Mouse (Mus musculus) heart, embryonic 12.5 days (tissue): ENCODE data around the gene Ddx19a. TPM values are rescaled to one million over a fixed set of nuclear protein-coding genes. Genes with fewer than 3 reads are reported as not detected.
A peak's percentile ranks its signal among the peaks of the same experiment; 100 is the strongest.
"Not testable (repeated sequence)": the region's sequence is repeated elsewhere in the genome, so short reads cannot be mapped to it uniquely, and the experiment has no call there.

Experiments
- ATAC-seq: fragments of 200-750 bp; cut with Nextera tagmentation; 2 replicates; pipeline ENCODE4 v1.8.0; 2017; ENCODE audit warnings: moderate TSS enrichment, moderate library complexity; ENCODE audit not compliant: insufficient number of reproducible peaks, low FRiP score
- H3K27ac ChIP-seq: fragments of 300-500 bp; sonication (generic); 2 replicates; pipeline ENCODE4 v1.5.1; 2016; ENCODE audit warnings: mild to moderate bottlenecking, moderate library complexity; ENCODE audit not compliant: poor library complexity, severe bottlenecking
- H3K27me3 ChIP-seq: fragments of 300-500 bp; sonication (generic); replicated peaks from 2 replicates; pipeline ENCODE4 v1.6.1; 2016; ENCODE audit warnings: mild to moderate bottlenecking, moderate library complexity
- H3K36me3 ChIP-seq: fragments of 300-500 bp; sonication (generic); 2 replicates; pipeline ENCODE4 v1.6.1; 2016; ENCODE audit warnings: mild to moderate bottlenecking, moderate library complexity
- H3K4me1 ChIP-seq: fragments of 300-500 bp; sonication (generic); replicated peaks from 2 replicates; pipeline ENCODE4 v1.6.1; 2016; ENCODE audit warnings: mild to moderate bottlenecking
- H3K4me2 ChIP-seq: fragments of 300-500 bp; sonication (generic); 2 replicates; pipeline ENCODE4 v1.6.1; 2016; ENCODE audit warnings: mild to moderate bottlenecking, moderate library complexity
- H3K4me3 ChIP-seq: fragments of 300-500 bp; sonication (generic); 2 replicates; pipeline ENCODE4 v1.5.1; 2016; ENCODE audit warnings: mild to moderate bottlenecking
- H3K9ac ChIP-seq: fragments of 300-500 bp; sonication (generic); 2 replicates; pipeline ENCODE4 v1.6.1; 2016; ENCODE audit warnings: mild to moderate bottlenecking, moderate library complexity
- H3K9me3 ChIP-seq: fragments of 300-500 bp; sonication (generic); replicated peaks from 2 replicates; pipeline ENCODE4 v1.6.1; 2016; ENCODE audit warnings: mild to moderate bottlenecking, moderate library complexity
- WGBS: fragments of 180-500 bp; shearing (Covaris S2); methylation state at CpG from one replicate; pipeline ENCODE4 v1.1.7; 2016; 5-methylcytosine and 5-hydroxymethylcytosine counted together
- polyA plus RNA-seq: library from polyadenylated mRNA; unstranded; fragments of >200 nt; fragmentation: Nextera tagmentation; extraction: Ambion mirVana; gene quantifications from 2 replicates; pipeline ENCODE4 v1.2.1, GENCODE M21; 2016

Ddx19a gene
- polyA plus RNA-seq, 1 experiment from 2014 or later: 14.9 TPM

GRCm38 (mm10) chr8:110967326-110967725, 30.3 kb downstream of the Ddx19a start:
- H3K36me3 ChIP-seq: peaks cover 32% of the 10 kb centered on the region
- ATAC-seq: no peak
- H3K4me3 ChIP-seq: no peak overlapping the region
- no peaks in the 10 kb centered on the region for H3K9me3 ChIP-seq
- peaks cover 38% of the 10 kb centered on the region for H3K4me1 ChIP-seq
- no peak overlapping the region for H3K27ac ChIP-seq
- H3K4me2 ChIP-seq: no peak overlapping the region
- WGBS: 86% methylated on average over 9 of the region's 9 CpGs
- H3K9ac ChIP-seq: no peak overlapping the region
- no peaks in the 10 kb centered on the region for H3K27me3 ChIP-seq

GRCm38 (mm10) chr8:110966586-110966985, 31.0 kb downstream of the Ddx19a start:
- WGBS: 76% methylated on average over 8 of the region's 8 CpGs
- no peak for ATAC-seq
- no peak overlapping the region for H3K27ac ChIP-seq

GRCm38 (mm10) chr8:110965594-110965993, 32.0 kb downstream of the Ddx19a start:
- Histone ChIP-seq H3K4me2 (peak overlapping the region; percentile 11), H3K4me1 (peaks cover 31% of the 10 kb centered on the region), H3K4me3 (no peak overlapping the region), H3K27ac (peak overlapping the region; percentile 73), H3K9ac (peak overlapping the region; percentile 37; the same call in 1 of the 2 replicates), H3K36me3 (peaks cover 35% of the 10 kb centered on the region), H3K27me3 (no peaks in the 10 kb centered on the region), H3K9me3 (no peaks in the 10 kb centered on the region)
- peak; percentile 75 for ATAC-seq
- WGBS: 9% methylated on average over 7 of the region's 7 CpGs

More at GRCm38 (mm10) chr8:110966586-110966985, 31.0 kb downstream of the Ddx19a start:
- Histone ChIP-seq H3K4me2 (no peak overlapping the region), H3K36me3 (peaks cover 34% of the 10 kb centered on the region), H3K9ac (no peak overlapping the region), H3K4me3 (no peak overlapping the region), H3K9me3 (no peaks in the 10 kb centered on the region), H3K27me3 (no peaks in the 10 kb centered on the region), H3K4me1 (peaks cover 38% of the 10 kb centered on the region)

GRCm38 (mm10) chr8:110964666-110965065, 32.9 kb downstream of the Ddx19a start:
- Histone ChIP-seq H3K9ac (no peak overlapping the region), H3K27ac (peak overlapping the region; percentile 73; the same call in 1 of the 2 replicates), H3K4me1 (peaks cover 27% of the 10 kb centered on the region), H3K27me3 (no peaks in the 10 kb centered on the region), H3K36me3 (peaks cover 44% of the 10 kb centered on the region), H3K9me3 (no peaks in the 10 kb centered on the region), H3K4me3 (no peak overlapping the region), H3K4me2 (no peak overlapping the region)
- 68% methylated on average over 7 of the region's 7 CpGs for WGBS
- no peak for ATAC-seq

- no peaks in the 10 kb centered on the region for H3K27me3 ChIP-seq
- WGBS: 93% methylated on average over 2 of the region's 2 CpGs
- H3K4me2 ChIP-seq: no peak overlapping the region
- no peak overlapping the region for H3K27ac ChIP-seq
- no peaks in the 10 kb centered on the region for H3K9me3 ChIP-seq
- no peak overlapping the region for H3K4me3 ChIP-seq
- no peak for ATAC-seq
- H3K36me3 ChIP-seq: peaks cover 52% of the 10 kb centered on the region
- H3K9ac ChIP-seq: no peak overlapping the region
- H3K4me1 ChIP-seq: peaks cover 28% of the 10 kb centered on the region
These were observed 34.5 kb downstream of the Ddx19a start for GRCm38 (mm10) chr8:110963051-110963450.

GRCm38 (mm10) chr8:110959906-110960305, 37.7 kb downstream of the Ddx19a start:
- peaks cover 56% of the 10 kb centered on the region for H3K36me3 ChIP-seq
- H3K4me1 ChIP-seq: peaks cover 17% of the 10 kb centered on the region
- 89% methylated on average over 6 of the region's 6 CpGs for whole genome bisulfite sequencing
- ATAC-seq: no peak
- no peak overlapping the region for H3K4me2 ChIP-seq
- H3K4me3 ChIP-seq: no peak overlapping the region
- no peak overlapping the region for H3K9ac ChIP-seq
- no peak overlapping the region for H3K27ac ChIP-seq
- no peaks in the 10 kb centered on the region for H3K27me3 ChIP-seq
- no peaks in the 10 kb centered on the region for H3K9me3 ChIP-seq

GRCm38 (mm10) chr8:110959071-110959780, 38.4 kb downstream of the Ddx19a start:
- no peak overlapping the region for H3K9ac ChIP-seq
- peaks cover 57% of the 10 kb centered on the region for H3K36me3 ChIP-seq
- no peak overlapping the region for H3K4me3 ChIP-seq

GRCm38 (mm10) chr8:110958553-110958952, 39.0 kb downstream of the Ddx19a start:
- WGBS: 92% methylated on average over 7 of the region's 7 CpGs
- H3K36me3 ChIP-seq: peaks cover 64% of the 10 kb centered on the region
- H3K9me3 ChIP-seq, H3K4me1 ChIP-seq, ATAC-seq, H3K4me3 ChIP-seq, H3K4me2 ChIP-seq, H3K9ac ChIP-seq, H3K27me3 ChIP-seq, H3K27ac ChIP-seq: not testable (repeated sequence)

More at GRCm38 (mm10) chr8:110959071-110959780, 38.4 kb downstream of the Ddx19a start:
- Histone ChIP-seq H3K9me3 (no peaks in the 10 kb centered on the region), H3K27me3 (no peaks in the 10 kb centered on the region), H3K4me1 (peaks cover 11% of the 10 kb centered on the region), H3K4me2 (no peak overlapping the region), H3K27ac (no peak overlapping the region)
- ATAC-seq: no peak
- WGBS: 95% methylated on average over 12 of the region's 12 CpGs

- peaks cover 8% of the 10 kb centered on the region; the same call in 1 of the 2 replicates for H3K4me1 ChIP-seq
- no peak overlapping the region for H3K9ac ChIP-seq
- no peak overlapping the region for H3K4me2 ChIP-seq
- no peak overlapping the region for H3K27ac ChIP-seq
- peaks cover 66% of the 10 kb centered on the region for H3K36me3 ChIP-seq
- ATAC-seq: no peak
- no peaks in the 10 kb centered on the region for H3K27me3 ChIP-seq
- WGBS: 80% methylated on average over 5 of the region's 5 CpGs
- H3K4me3 ChIP-seq: no peak overlapping the region
- no peaks in the 10 kb centered on the region for H3K9me3 ChIP-seq
These were observed 39.5 kb downstream of the Ddx19a start for GRCm38 (mm10) chr8:110958135-110958534.

GRCm38 (mm10) chr8:110957471-110957870, 40.1 kb downstream of the Ddx19a start:
- Histone ChIP-seq H3K4me2 (no peak overlapping the region), H3K27ac (no peak overlapping the region), H3K9me3 (no peaks in the 10 kb centered on the region), H3K36me3 (peaks cover 65% of the 10 kb centered on the region), H3K9ac (no peak overlapping the region), H3K27me3 (no peaks in the 10 kb centered on the region), H3K4me3 (no peak overlapping the region), H3K4me1 (peaks cover 8% of the 10 kb centered on the region; the same call in 1 of the 2 replicates)
- ATAC-seq: peak; percentile 33; the same call in 1 of the 2 replicates
- 85% methylated on average over 19 of the region's 19 CpGs for WGBS

- Histone ChIP-seq H3K4me3 (no peak overlapping the region), H3K4me1 (peaks cover 8% of the 10 kb centered on the region; the same call in 1 of the 2 replicates), H3K27ac (no peak overlapping the region), H3K27me3 (no peaks in the 10 kb centered on the region), H3K9ac (no peak overlapping the region; the same call in 1 of the 2 replicates), H3K9me3 (no peaks in the 10 kb centered on the region), H3K4me2 (no peak overlapping the region), H3K36me3 (peaks cover 63% of the 10 kb centered on the region)
- ATAC-seq: no peak
- 79% methylated on average over 15 of the region's 15 CpGs for WGBS
These were observed 40.8 kb downstream of the Ddx19a start for GRCm38 (mm10) chr8:110956619-110957450.
